Comparison of ENCODE assay signal across 21 mouse cellular contexts in genomic region chr13:13493517-13493916, GRCm38 (mm10). TPM values are rescaled to one million over a fixed set of nuclear protein-coding genes. Genes with fewer than 3 reads are reported as not detected.
A peak's percentile ranks its signal among the peaks of the same experiment; 100 is the strongest.
DNase-seq lines count a peak whose midpoint lies in the region; ATAC-seq and TF ChIP-seq lines count a peak whose summit lies in the region.
"Had no signal": no experiment of that assay in that cellular context is flagged by ENCODE, and none has a peak within 500 bp of the region (broad histone marks: within the 10 kb centered on the region; RNA-seq: fewer than 3 reads in every experiment).

No protein-coding gene starts in this region.

- no peaks in the 10 kb centered on the region for H3K9me3 ChIP-seq in midbrain, postnatal 0 days (ENCODE audit: low read length)
- no peaks in the 10 kb centered on the region for H3K9me3 ChIP-seq in midbrain, embryonic 10.5 days (replicated peaks)
- H3K9me3 ChIP-seq: G1E had no signal

- H3K9ac ChIP-seq in midbrain, postnatal 0 days (replicated peaks; ENCODE audit: low read length, poor library complexity, severe bottlenecking) = no peak overlapping the region
- H3K9ac ChIP-seq: forebrain, postnatal 0 days had no signal

- peak; percentile 41; the same call in 1 of the 2 replicates for ATAC-seq in midbrain, postnatal 0 days (ENCODE audit: low FRiP score)
- ATAC-seq: forebrain, postnatal 0 days; intestine, postnatal 0 days had no signal

- intact Hi-C loops in heart, postnatal 10 days (cut with DNase I) = no loop called here

- no peaks in the 10 kb centered on the region for H3K27me3 ChIP-seq in midbrain, postnatal 0 days (ENCODE audit: insufficient read depth, low read length)
- no peaks in the 10 kb centered on the region for H3K27me3 ChIP-seq in midbrain, embryonic 10.5 days (ENCODE audit: low read depth, poor library complexity, severe bottlenecking)

- H3K4me1 ChIP-seq in midbrain, postnatal 0 days (ENCODE audit: insufficient read depth, low read length) = no peaks in the 10 kb centered on the region; the same call in 1 of the 2 replicates
- no peaks in the 10 kb centered on the region for H3K4me1 ChIP-seq in midbrain, embryonic 10.5 days
- H3K4me1 ChIP-seq in olfactory bulb, adult 2 months (ENCODE audit: control insufficient read depth, insufficient read depth, low read length) = peaks cover 4% of the 10 kb centered on the region

- 34% methylated on average over 3 of the region's 3 CpGs for WGBS in midbrain, postnatal 0 days
- WGBS in midbrain, embryonic 10.5 days = 64% methylated on average over 3 of the region's 3 CpGs
- WGBS in olfactory bulb, adult 2 months = 35% methylated on average over 3 of the region's 3 CpGs

- TF ChIP-seq CTCF in midbrain, postnatal 0 days (IDR thresholded peaks at IDR 0.05) = no peak
- TF ChIP-seq CTCF in olfactory bulb, adult 2 months (IDR thresholded peaks at IDR 0.05; ENCODE audit: insufficient read depth, low read depth, low read length) = no peak

- no peak overlapping the region for H3K27ac ChIP-seq in midbrain, postnatal 0 days (ENCODE audit: low read depth, low read length)
- H3K27ac ChIP-seq in midbrain, embryonic 10.5 days (replicated peaks) = no peak overlapping the region
- peak overlapping the region; percentile 35; the same call in 1 of the 2 replicates for H3K27ac ChIP-seq in olfactory bulb, adult 2 months (ENCODE audit: insufficient read depth, low read depth, low read length)

- no peaks in the 10 kb centered on the region for H3K36me3 ChIP-seq in midbrain, postnatal 0 days (ENCODE audit: insufficient read depth, low read length)
- H3K36me3 ChIP-seq in midbrain, embryonic 10.5 days = no peaks in the 10 kb centered on the region
- H3K36me3 ChIP-seq: G1E had no signal

- H3K4me2 ChIP-seq in midbrain, postnatal 0 days (ENCODE audit: low read depth, low read length, poor library complexity, severe bottlenecking) = no peak overlapping the region
- H3K4me2 ChIP-seq: heart, embryonic 11.5 days; midbrain, embryonic 11.5 days had no signal

- H3K4me3 ChIP-seq in midbrain, postnatal 0 days (ENCODE audit: low read depth, low read length) = no peak overlapping the region
- no peak overlapping the region for H3K4me3 ChIP-seq in midbrain, embryonic 10.5 days
- H3K4me3 ChIP-seq in olfactory bulb, adult 2 months (ENCODE audit: insufficient read depth, low read depth, low read length) = no peak overlapping the region

- DNase-seq in heart, adult 11 months = peak; percentile 90
- no peak for DNase-seq in heart, postnatal 10 days
- DNase-seq in midbrain, postnatal 0 days (ENCODE audit: low spot score) = peak; percentile 2
- DNase-seq in midbrain, embryonic 10.5 days (ENCODE audit: low spot score) = no peak
- DNase-seq in brain, adult 2 months (ENCODE audit: low read depth, low spot score) = peak; percentile 76
- DNase-seq in layer of hippocampus, postnatal 25 days (ENCODE audit: extremely low spot score in 1 of 2, low spot score in 1 of 2) = no peak
- DNase-seq in kidney, adult 11 months = no peak
- DNase-seq: adrenal gland, postnatal 25 days; cerebellum, postnatal 36 days; forebrain, postnatal 0 days; gastrocnemius, postnatal 14 days; kidney, postnatal 14 days; layer of hippocampus, adult 9-11 months; liver; lung, adult 18-20 months; lung, postnatal 36 days had no signal

- no peak for TF ChIP-seq POLR2A in olfactory bulb, adult 2 months (IDR thresholded peaks at IDR 0.05; ENCODE audit: insufficient read depth, low read depth, low read length)

RNA-seq across cellular contexts. Expression of gene Nid1, which starts 56.2 kb away (rescaled TPM):
- total RNA-seq in heart, postnatal 10 days (2021) = 100 to 1,000 TPM; 202 to 215 TPM
- 63.0 and 70.6 TPM in 2 replicates for total RNA-seq in midbrain, postnatal 0 days (2014; rRNA removed)
- 27.3 and 31.2 TPM in 2 replicates for polyA plus RNA-seq in midbrain, postnatal 0 days (2015; fragmentation: Nextera tagmentation; extraction: Ambion mirVana)
- polyA plus RNA-seq in midbrain, embryonic 10.5 days (2016; fragmentation: Nextera tagmentation; extraction: Ambion mirVana) = 38.3 and 49.5 TPM in 2 replicates
- polyA plus RNA-seq in olfactory bulb, adult 2 months (2012; ENCODE audit: insufficient read depth, insufficient read length, low replicate concordance, missing spikeins) = not detected in 2 replicates
- total RNA-seq in layer of hippocampus, postnatal 25 days (2021) = 1 to 10 TPM; 7.4 to 8.8 TPM
- polyA plus RNA-seq: G1E had no signal

Comparison
In these comparisons a context has a peak if more than half of its experiments do, and no peak if none do; other contexts are left out.
1. DNase-seq: peak in heart, adult 11 months (single experiment), midbrain, postnatal 0 days (single experiment) and brain, adult 2 months (single experiment); none in heart, postnatal 10 days (0 of 2), midbrain, embryonic 10.5 days (single experiment), layer of hippocampus, postnatal 25 days (0 of 2) and kidney, adult 11 months (single experiment).